Mouse (Mus musculus): ENCODE measurements around the gene Smarcc2.

DNA sequence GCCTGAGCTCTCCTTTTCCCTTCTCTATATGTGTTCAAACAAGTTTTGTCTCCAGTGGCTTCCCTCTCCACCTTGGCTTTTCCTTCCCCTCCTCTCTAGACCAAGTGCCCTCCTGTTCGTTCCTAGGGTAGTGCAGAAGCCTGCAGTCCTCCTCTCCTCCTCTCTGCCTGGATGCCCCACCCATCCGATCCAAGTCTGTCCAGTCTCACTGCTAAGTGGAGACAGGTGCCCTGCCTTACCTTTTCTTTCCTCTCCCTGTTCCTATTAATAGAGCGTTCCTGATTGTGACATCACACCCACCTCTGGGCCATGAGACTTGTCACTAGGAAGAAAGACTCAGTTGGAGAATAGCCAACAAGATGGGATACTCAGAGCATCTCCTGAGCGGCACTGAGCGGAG is 44.2 kb upstream of the Smarcc2 start:
- no peak for TF ChIP-seq CTCF (IDR thresholded peaks at IDR 0.05)
- no peak for TF ChIP-seq POLR2A (IDR thresholded peaks at IDR 0.05; ENCODE audit: insufficient read depth, low read depth, low read length)
- TF ChIP-seq EP300 (IDR thresholded peaks at IDR 0.05; ENCODE audit: insufficient read depth, low read depth, low read length): no peak
